Mouse (Mus musculus) retina, postnatal 1 day (tissue): Measurements from ENCODE around the gene Zfp865.
A peak's percentile ranks its signal among the peaks of the same experiment; 100 is the strongest.
"Not testable (repeated sequence)": the region's sequence is repeated elsewhere in the genome, so short reads cannot be mapped to it uniquely, and the experiment has no call there.

ENCODE experiments used
- DNase-seq: peaks from one replicate; pipeline ENCODE4 v3.0.0-alpha.2; 2012

Gene Zfp865

GRCm38 (mm10) chr7:5020000-5020681 is at the start of gene Zfp865, which contains the start of gene Ccdc106:
Zfp865 (plus strand) TSS chr7:5020376.
Ccdc106 (plus strand) TSS chr7:5020553.
- DNase-seq: peak; percentile 99

GRCm38 (mm10) chr7:4971068-4971467 is 49.1 kb upstream of the Zfp865 start, which contains the start of gene Sbk3:
Sbk3 (minus strand) TSS chr7:4971168.
- no peak for DNase-seq

- DNase-seq: no peak
These were observed 48.5 kb upstream of the Zfp865 start for GRCm38 (mm10) chr7:4971710-4972109.

- DNase-seq: no peak
These were observed 47.7 kb upstream of the Zfp865 start for GRCm38 (mm10) chr7:4972321-4973047.

GRCm38 (mm10) chr7:4975455-4975854 is 44.7 kb upstream of the Zfp865 start:
- DNase-seq: no peak

GRCm38 (mm10) chr7:4976832-4977231 is 43.3 kb upstream of the Zfp865 start:
- no peak for DNase-seq

- no peak for DNase-seq
These were observed 31.9 kb upstream of the Zfp865 start for GRCm38 (mm10) chr7:4988250-4988649.

GRCm38 (mm10) chr7:4993347-4993998 is 26.7 kb upstream of the Zfp865 start:
- no peak for DNase-seq

- DNase-seq: no peak
These were observed 26.0 kb upstream of the Zfp865 start for GRCm38 (mm10) chr7:4993999-4994788.

GRCm38 (mm10) chr7:4995268-4996002 is 24.7 kb upstream of the Zfp865 start:
- DNase-seq: no peak

- peak; percentile 96 for DNase-seq
These were observed 23.9 kb upstream of the Zfp865 start, which contains the start of gene Zfp579 for GRCm38 (mm10) chr7:4996003-4996895. Zfp579 (minus strand) TSS chr7:4996158.

- no peak for DNase-seq
These were observed 23.2 kb upstream of the Zfp865 start for GRCm38 (mm10) chr7:4996934-4997333.

- no peak for DNase-seq
These were observed 20.3 kb upstream of the Zfp865 start for GRCm38 (mm10) chr7:4999876-5000275.

- not testable (repeated sequence) for DNase-seq
These were observed 17.3 kb upstream of the Zfp865 start for GRCm38 (mm10) chr7:5002876-5003275.

- no peak for DNase-seq
These were observed 11.9 kb upstream of the Zfp865 start for GRCm38 (mm10) chr7:5008229-5008628.

- DNase-seq: no peak
These were observed 7.3 kb upstream of the Zfp865 start for GRCm38 (mm10) chr7:5012681-5013513.

- DNase-seq: peak; percentile 99
These were observed 5.7 kb upstream of the Zfp865 start, which contains the start of the genes Zfp524 and Fiz1 for GRCm38 (mm10) chr7:5014251-5015117. Zfp524 (plus strand) TSS chr7:5014415. Fiz1 (minus strand) TSS chr7:5014697.

GRCm38 (mm10) chr7:5015118-5016001 is 4.8 kb upstream of the Zfp865 start, which contains the start of gene Gm44973:
Gm44973 (plus strand) TSS chr7:5015496.
- peak; percentile 98 for DNase-seq
